Mouse (Mus musculus): ENCODE data around the gene Pdcd1. TPM values are rescaled to one million over a fixed set of nuclear protein-coding genes. Genes with fewer than 3 reads are reported as not detected.

The Pdcd1 gene
- 0.07 TPM in 1 of 2 replicates, not detected in the other for polyA plus RNA-seq (2012; rRNA removed)

DNA sequence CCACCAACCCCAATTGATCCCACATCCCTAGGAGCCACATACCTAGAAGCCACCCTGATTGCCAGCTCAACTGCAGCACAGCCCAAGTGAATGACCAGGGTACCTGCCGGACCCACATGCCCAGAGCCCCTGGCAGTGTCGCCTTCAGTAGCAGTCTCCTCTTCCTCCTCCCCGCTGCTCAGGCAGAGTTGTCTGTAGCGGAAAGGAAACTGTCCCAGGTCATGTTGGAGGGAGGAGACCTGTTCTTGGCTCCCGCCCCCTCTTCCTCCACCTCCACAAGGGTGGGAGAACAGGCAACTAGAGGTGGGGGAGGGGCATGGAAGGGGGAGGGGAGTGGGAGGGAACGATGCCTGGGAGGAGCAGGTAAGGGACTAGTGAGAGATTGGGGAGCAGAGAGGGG, at the start of gene Pdcd1:
TSS of gene Pdcd1 (minus strand) at position 181 of the 400 bp plus-strand sequence.
- Histone ChIP-seq H3K4me3 (replicated peaks; ENCODE audit: insufficient read depth, low read depth, low read length) (no peak within 1 kb of the TSS), H3K4me1 (ENCODE audit: control insufficient read depth, insufficient read depth, low read length) (peaks cover 15% of the 10 kb centered on the region), H3K27ac (ENCODE audit: insufficient read depth, low read length) (0 out of 2 replicates have a peak within 1 kb of the TSS, but pooled peaks have one; percentile 18), H3K27me3 (ENCODE audit: control insufficient read depth, insufficient read depth, low read length) (no peaks in the 10 kb centered on the region)
- 84% methylated on average over 6 of the region's 6 CpGs for WGBS
- TF ChIP-seq POLR2A (IDR thresholded peaks at IDR 0.05; ENCODE audit: borderline replicate concordance, insufficient read depth, low read length) (no peak), CTCF (IDR thresholded peaks at IDR 0.05; ENCODE audit: borderline replicate concordance, insufficient read depth, low read depth, low read length) (no peak)
- no peak for DNase-seq

DNA sequence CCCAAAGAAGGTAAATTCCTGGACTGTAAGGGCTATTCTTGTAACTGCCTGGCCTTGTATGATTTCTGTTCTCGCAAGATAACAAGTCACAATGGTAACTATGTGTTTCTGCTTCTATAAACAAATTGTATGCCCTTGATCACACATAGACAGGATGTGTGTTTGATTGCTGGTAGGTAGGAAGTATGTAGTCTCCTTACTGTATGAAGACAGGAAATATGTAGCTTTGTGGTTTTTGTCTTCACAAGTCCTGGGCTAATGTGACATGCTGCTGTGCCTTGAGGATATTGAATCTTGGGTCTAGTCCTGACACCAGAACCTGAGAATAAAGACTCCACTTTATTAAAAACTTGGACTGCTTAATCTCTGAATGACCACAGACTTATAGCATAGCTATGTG, 39.4 kb upstream of the Pdcd1 start:
- Histone ChIP-seq H3K27ac (ENCODE audit: insufficient read depth, low read length) (no peak overlapping the region), H3K27me3 (ENCODE audit: control insufficient read depth, insufficient read depth, low read length) (no peaks in the 10 kb centered on the region), H3K4me3 (replicated peaks; ENCODE audit: insufficient read depth, low read depth, low read length) (no peak overlapping the region), H3K4me1 (ENCODE audit: control insufficient read depth, insufficient read depth, low read length) (no peaks in the 10 kb centered on the region)
- DNase-seq = no peak
- 85% methylated on average over 1 of the region's 1 CpGs for WGBS
- TF ChIP-seq POLR2A (IDR thresholded peaks at IDR 0.05; ENCODE audit: borderline replicate concordance, insufficient read depth, low read length) (no peak), CTCF (IDR thresholded peaks at IDR 0.05; ENCODE audit: borderline replicate concordance, insufficient read depth, low read depth, low read length) (no peak)

- Histone ChIP-seq H3K4me1 (ENCODE audit: control insufficient read depth, insufficient read depth, low read length) (no peaks in the 10 kb centered on the region), H3K27ac (ENCODE audit: insufficient read depth, low read length) (no peak overlapping the region), H3K4me3 (replicated peaks; ENCODE audit: insufficient read depth, low read depth, low read length) (no peak overlapping the region), H3K27me3 (ENCODE audit: control insufficient read depth, insufficient read depth, low read length) (no peaks in the 10 kb centered on the region)
- WGBS = 85% methylated on average over 5 of the region's 5 CpGs
- DNase-seq = no peak
- TF ChIP-seq CTCF (IDR thresholded peaks at IDR 0.05; ENCODE audit: borderline replicate concordance, insufficient read depth, low read depth, low read length) (no peak), POLR2A (IDR thresholded peaks at IDR 0.05; ENCODE audit: borderline replicate concordance, insufficient read depth, low read length) (no peak)
Measured at GRCm38 (mm10) chr1:94086311-94086898, 34.1 kb upstream of the Pdcd1 start.

GRCm38 (mm10) chr1:94085324-94086105, 33.2 kb upstream of the Pdcd1 start:
- no peaks in the 10 kb centered on the region for H3K27me3 ChIP-seq (ENCODE audit: control insufficient read depth, insufficient read depth, low read length)
- H3K4me3 ChIP-seq (replicated peaks; ENCODE audit: insufficient read depth, low read depth, low read length) = no peak overlapping the region
- 86% methylated on average over 5 of the region's 5 CpGs for WGBS
- TF ChIP-seq POLR2A (IDR thresholded peaks at IDR 0.05; ENCODE audit: borderline replicate concordance, insufficient read depth, low read length) (no peak), CTCF (IDR thresholded peaks at IDR 0.05; ENCODE audit: borderline replicate concordance, insufficient read depth, low read depth, low read length) (no peak)
- no peak overlapping the region for H3K27ac ChIP-seq (ENCODE audit: insufficient read depth, low read length)
- DNase-seq = no peak
- no peaks in the 10 kb centered on the region for H3K4me1 ChIP-seq (ENCODE audit: control insufficient read depth, insufficient read depth, low read length)

DNA sequence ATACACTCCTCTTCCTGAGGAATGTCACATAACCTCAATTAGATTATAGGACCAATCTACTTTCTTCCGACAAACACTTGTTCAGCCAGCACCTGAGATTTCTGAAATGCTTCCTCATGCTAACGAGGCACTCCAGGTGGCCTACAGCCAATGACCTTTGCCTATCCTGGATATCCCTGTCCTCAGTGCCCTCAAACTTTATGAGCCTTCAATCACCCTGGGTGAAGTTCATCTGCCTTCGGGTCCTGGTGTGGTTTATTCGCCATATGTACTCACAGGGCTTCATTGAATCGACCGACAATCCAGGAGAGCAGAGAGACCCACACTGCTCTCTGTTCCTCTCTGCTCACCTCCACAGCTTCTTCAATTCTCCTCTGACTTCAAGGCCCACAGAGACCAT, 29.4 kb upstream of the Pdcd1 start:
- H3K27ac ChIP-seq (ENCODE audit: insufficient read depth, low read length) = no peak overlapping the region
- DNase-seq = no peak
- H3K27me3 ChIP-seq (ENCODE audit: control insufficient read depth, insufficient read depth, low read length) = no peaks in the 10 kb centered on the region
- no peak overlapping the region for H3K4me3 ChIP-seq (replicated peaks; ENCODE audit: insufficient read depth, low read depth, low read length)
- WGBS = 91% methylated on average over 6 of the region's 6 CpGs
- no peaks in the 10 kb centered on the region for H3K4me1 ChIP-seq (ENCODE audit: control insufficient read depth, insufficient read depth, low read length)
- TF ChIP-seq CTCF (IDR thresholded peaks at IDR 0.05; ENCODE audit: borderline replicate concordance, insufficient read depth, low read depth, low read length) (no peak), POLR2A (IDR thresholded peaks at IDR 0.05; ENCODE audit: borderline replicate concordance, insufficient read depth, low read length) (no peak)

GRCm38 (mm10) chr1:94081191-94081590, 28.8 kb upstream of the Pdcd1 start:
- Histone ChIP-seq H3K4me1 (ENCODE audit: control insufficient read depth, insufficient read depth, low read length) (no peaks in the 10 kb centered on the region), H3K27ac (ENCODE audit: insufficient read depth, low read length) (no peak overlapping the region), H3K27me3 (ENCODE audit: control insufficient read depth, insufficient read depth, low read length) (no peaks in the 10 kb centered on the region), H3K4me3 (replicated peaks; ENCODE audit: insufficient read depth, low read depth, low read length) (no peak overlapping the region)
- DNase-seq = no peak
- 55% methylated on average over 11 of the region's 11 CpGs for WGBS
- TF ChIP-seq POLR2A (IDR thresholded peaks at IDR 0.05; ENCODE audit: borderline replicate concordance, insufficient read depth, low read length) (no peak), CTCF (IDR thresholded peaks at IDR 0.05; ENCODE audit: borderline replicate concordance, insufficient read depth, low read depth, low read length) (no peak)

- Histone ChIP-seq H3K4me1 (ENCODE audit: control insufficient read depth, insufficient read depth, low read length) (no peaks in the 10 kb centered on the region), H3K4me3 (replicated peaks; ENCODE audit: insufficient read depth, low read depth, low read length) (no peak overlapping the region), H3K27ac (ENCODE audit: insufficient read depth, low read length) (no peak overlapping the region), H3K27me3 (ENCODE audit: control insufficient read depth, insufficient read depth, low read length) (no peaks in the 10 kb centered on the region)
- 48% methylated on average over 15 of the region's 15 CpGs for WGBS
- no peak for DNase-seq
- no peak for TF ChIP-seq POLR2A (IDR thresholded peaks at IDR 0.05; ENCODE audit: borderline replicate concordance, insufficient read depth, low read length)
- no peak for TF ChIP-seq CTCF (IDR thresholded peaks at IDR 0.05; ENCODE audit: borderline replicate concordance, insufficient read depth, low read depth, low read length)
Measured at GRCm38 (mm10) chr1:94080718-94081117, 28.4 kb upstream of the Pdcd1 start.

Data from cerebellum, adult 2 months (tissue).